Mouse (Mus musculus): Measurements from ENCODE around the gene Brd2. TPM values are rescaled to one million over a fixed set of nuclear protein-coding genes. Genes with fewer than 3 reads are reported as not detected.

Gene Brd2
- polyA plus RNA-seq, 1 experiment from 2014 or later = 97.8 TPM

Other genes with a start within 250 kb of the Brd2 start
- gene Gm7029, start 248.8 kb downstream of the Brd2 start, polyA plus RNA-seq (2015; fragmentation: Nextera tagmentation; extraction: Ambion mirVana) = not detected in 2 replicates
- 8.8 and 9.6 TPM in 2 replicates for gene Kifc1, start 232.0 kb downstream of the Brd2 start, polyA plus RNA-seq (2015; fragmentation: Nextera tagmentation; extraction: Ambion mirVana)
- gene Platr17, start 217.5 kb downstream of the Brd2 start, polyA plus RNA-seq (2015; fragmentation: Nextera tagmentation; extraction: Ambion mirVana) = 0.26 TPM in 1 of 2 replicates, not detected in the other
- 44.1 and 50.6 TPM in 2 replicates for gene Daxx, start 213.2 kb downstream of the Brd2 start, polyA plus RNA-seq (2015; fragmentation: Nextera tagmentation; extraction: Ambion mirVana)
- gene Tapbp, start 206.7 kb downstream of the Brd2 start, polyA plus RNA-seq (2015; fragmentation: Nextera tagmentation; extraction: Ambion mirVana) = 57.7 and 70.8 TPM in 2 replicates
- 17.8 and 18.7 TPM in 2 replicates for gene Zbtb22, start 206.7 kb downstream of the Brd2 start, polyA plus RNA-seq (2015; fragmentation: Nextera tagmentation; extraction: Ambion mirVana)
- gene Rgl2, start 193.1 kb downstream of the Brd2 start, polyA plus RNA-seq (2015; fragmentation: Nextera tagmentation; extraction: Ambion mirVana) = 49.5 and 51.7 TPM in 2 replicates
- 143 and 151 TPM in 2 replicates for gene Pfdn6, start 182.3 kb downstream of the Brd2 start, polyA plus RNA-seq (2015; fragmentation: Nextera tagmentation; extraction: Ambion mirVana)
- 20.2 and 20.6 TPM in 2 replicates for gene Wdr46, start 182.0 kb downstream of the Brd2 start, polyA plus RNA-seq (2015; fragmentation: Nextera tagmentation; extraction: Ambion mirVana)
- gene B3galt4, start 171.1 kb downstream of the Brd2 start, polyA plus RNA-seq (2015; fragmentation: Nextera tagmentation; extraction: Ambion mirVana) = 5.5 and 5.6 TPM in 2 replicates
- 49.4 and 50.5 TPM in 2 replicates for gene Vps52, start 166.8 kb downstream of the Brd2 start, polyA plus RNA-seq (2015; fragmentation: Nextera tagmentation; extraction: Ambion mirVana)
- gene Rps18, start 166.6 kb downstream of the Brd2 start, polyA plus RNA-seq (2015; fragmentation: Nextera tagmentation; extraction: Ambion mirVana) = 1,739 and 1,825 TPM in 2 replicates
- gene H2-K1, start 122.3 kb downstream of the Brd2 start, polyA plus RNA-seq (2015; fragmentation: Nextera tagmentation; extraction: Ambion mirVana) = 55.5 and 83.8 TPM in 2 replicates
- gene Ring1, start 98.0 kb downstream of the Brd2 start, polyA plus RNA-seq (2015; fragmentation: Nextera tagmentation; extraction: Ambion mirVana) = 15.0 and 15.2 TPM in 2 replicates
- 40.9 and 41.6 TPM in 2 replicates for gene H2-Ke6, start 94.6 kb downstream of the Brd2 start, polyA plus RNA-seq (2015; fragmentation: Nextera tagmentation; extraction: Ambion mirVana)
- gene Slc39a7, start 91.0 kb downstream of the Brd2 start, polyA plus RNA-seq (2015; fragmentation: Nextera tagmentation; extraction: Ambion mirVana) = 188 and 191 TPM in 2 replicates
- 49.6 and 49.9 TPM in 2 replicates for gene Rxrb, start 90.8 kb downstream of the Brd2 start, polyA plus RNA-seq (2015; fragmentation: Nextera tagmentation; extraction: Ambion mirVana)
- 2.6 and 3.7 TPM in 2 replicates for gene Col11a2, start 83.2 kb downstream of the Brd2 start, polyA plus RNA-seq (2015; fragmentation: Nextera tagmentation; extraction: Ambion mirVana)
- gene H2-Oa, start 30.3 kb downstream of the Brd2 start, polyA plus RNA-seq (2015; fragmentation: Nextera tagmentation; extraction: Ambion mirVana) = 0.23 and 1.0 TPM in 2 replicates
- gene H2-DMa, start 3.1 kb downstream of the Brd2 start, polyA plus RNA-seq (2015; fragmentation: Nextera tagmentation; extraction: Ambion mirVana) = 11.8 and 12.7 TPM in 2 replicates
- 1.6 and 2.1 TPM in 2 replicates for gene H2-DMb2, start 20.7 kb upstream of the Brd2 start, polyA plus RNA-seq (2015; fragmentation: Nextera tagmentation; extraction: Ambion mirVana)
- gene H2-DMb1, start 30.4 kb upstream of the Brd2 start, polyA plus RNA-seq (2015; fragmentation: Nextera tagmentation; extraction: Ambion mirVana) = 3.7 and 6.2 TPM in 2 replicates
- gene Tap1, start 64.9 kb upstream of the Brd2 start, polyA plus RNA-seq (2015; fragmentation: Nextera tagmentation; extraction: Ambion mirVana) = 7.2 and 9.7 TPM in 2 replicates
- 8.8 and 12.8 TPM in 2 replicates for gene Psmb9, start 65.1 kb upstream of the Brd2 start, polyA plus RNA-seq (2015; fragmentation: Nextera tagmentation; extraction: Ambion mirVana)
- gene Psmb8, start 75.1 kb upstream of the Brd2 start, polyA plus RNA-seq (2015; fragmentation: Nextera tagmentation; extraction: Ambion mirVana) = 21.4 and 37.2 TPM in 2 replicates
- 12.2 and 18.1 TPM in 2 replicates for gene Tap2, start 80.9 kb upstream of the Brd2 start, polyA plus RNA-seq (2015; fragmentation: Nextera tagmentation; extraction: Ambion mirVana)
- 0.35 and 0.53 TPM in 2 replicates for gene H2-Ob, start 116.3 kb upstream of the Brd2 start, polyA plus RNA-seq (2015; fragmentation: Nextera tagmentation; extraction: Ambion mirVana)
- gene H2-Ab1, start 135.1 kb upstream of the Brd2 start, polyA plus RNA-seq (2015; fragmentation: Nextera tagmentation; extraction: Ambion mirVana) = 15.1 and 36.2 TPM in 2 replicates
- gene H2-Aa, start 165.2 kb upstream of the Brd2 start, polyA plus RNA-seq (2015; fragmentation: Nextera tagmentation; extraction: Ambion mirVana) = 9.0 and 18.1 TPM in 2 replicates
- gene H2-Eb1, start 183.2 kb upstream of the Brd2 start, polyA plus RNA-seq (2015; fragmentation: Nextera tagmentation; extraction: Ambion mirVana) = 6.5 and 13.5 TPM in 2 replicates
- 0.04 TPM in 1 of 2 replicates, not detected in the other for gene H2-Eb2, start 203.0 kb upstream of the Brd2 start, polyA plus RNA-seq (2015; fragmentation: Nextera tagmentation; extraction: Ambion mirVana)
- 0.09 TPM in 1 of 2 replicates, not detected in the other for gene Btnl2, start 232.2 kb upstream of the Brd2 start, polyA plus RNA-seq (2015; fragmentation: Nextera tagmentation; extraction: Ambion mirVana)